Mouse (Mus musculus) liver, adult 2 months (tissue): Measurements from ENCODE around the gene Mrgpra2b. TPM values are rescaled to one million over a fixed set of nuclear protein-coding genes. Genes with fewer than 3 reads are reported as not detected.
"Not testable (repeated sequence)": the region's sequence is repeated elsewhere in the genome, so short reads cannot be mapped to it uniquely, and the experiment has no call there.

Experiments used
- DNase-seq: peaks from one replicate; pipeline ENCODE4 v3.0.0-alpha.2; 2011; ENCODE audit warnings: low read depth, low spot score; ENCODE audit errors: extremely low read depth
- H3K27ac ChIP-seq: fragments of 200-500 bp; replicated peaks from 2 replicates; pipeline ENCODE4 v1.5.1; 2012; ENCODE audit warnings: low read depth, mild to moderate bottlenecking, control low read depth, inconsistent platforms, low read length; ENCODE audit not compliant: insufficient read depth
- H3K27me3 ChIP-seq: fragments of 200-500 bp; 2 replicates; pipeline ENCODE4 v1.6.1; 2012; ENCODE audit warnings: mild to moderate bottlenecking, moderate library complexity, low read length, inconsistent platforms; ENCODE audit not compliant: control insufficient read depth, insufficient read depth
- H3K36me3 ChIP-seq: fragments of 200-500 bp; 2 replicates; pipeline ENCODE4 v1.6.1; 2012; ENCODE audit warnings: low read length, inconsistent platforms; ENCODE audit not compliant: control insufficient read depth, insufficient read depth
- H3K4me1 ChIP-seq: fragments of 200-500 bp; 2 replicates; pipeline ENCODE4 v1.6.1; 2011; ENCODE audit warnings: low read length; ENCODE audit not compliant: control insufficient read depth, insufficient read depth
- H3K4me3 ChIP-seq: fragments of 200-500 bp; 2 replicates; pipeline ENCODE4 v1.5.1; 2011; ENCODE audit warnings: low read depth, mild to moderate bottlenecking, control low read depth, low read length, moderate library complexity; ENCODE audit not compliant: insufficient read depth
- H3K79me2 ChIP-seq: fragments of 200-500 bp; 2 replicates; pipeline ENCODE4 v1.6.1; 2012; ENCODE audit warnings: inconsistent platforms, mild to moderate bottlenecking, low read length, moderate library complexity; ENCODE audit not compliant: control insufficient read depth, insufficient read depth
- H3K9ac ChIP-seq: fragments of 200-500 bp; 2 replicates; pipeline ENCODE4 v1.6.1; 2012; ENCODE audit warnings: low read depth, mild to moderate bottlenecking, control low read depth, inconsistent platforms, low read length
- CTCF ChIP-seq: fragments of 200-500 bp; IDR thresholded peaks from 2 replicates; pipeline ENCODE4 v1.5.1; 2011; ENCODE audit warnings: low read depth, low read length, control low read depth
- POLR2A ChIP-seq: fragments of 200-500 bp; IDR thresholded peaks from 2 replicates; pipeline ENCODE4 v1.6.1; 2011; ENCODE audit warnings: low read length, control low read depth; ENCODE audit not compliant: insufficient read depth; ENCODE audit errors: extremely low read depth
- WGBS: fragments of 180-500 bp; shearing (Covaris S2); methylation state at CpG from one replicate; pipeline ENCODE4 v1.1.7; 2018; 5-methylcytosine and 5-hydroxymethylcytosine counted together
- polyA plus RNA-seq: library from polyadenylated mRNA; depleted of rRNA; stranded (reverse); fragments of >200 nt; gene quantifications from 2 replicates; pipeline ENCODE4 v1.2.3, GENCODE M21; 2012; rRNA removed
- total RNA-seq: library from RNA; depleted of rRNA; stranded (reverse); fragments of >200 nt; gene quantifications from 2 replicates; pipeline ENCODE4 v1.2.3, GENCODE M21; 2014; rRNA removed

Gene Mrgpra2b
- not detected in 2 replicates for total RNA-seq
- polyA plus RNA-seq, result not detected in 2 replicates

GRCm38 (mm10) chr7:47528762-47529161 lies at the start of gene Mrgpra2b:
Gene Mrgpra2b (minus strand): TSS chr7:47528862.
- TF ChIP-seq POLR2A (no peak), CTCF (no peak)
- DNase-seq, result no peak
- Histone ChIP-seq H3K4me3 (no peak within 1 kb of the TSS), H3K4me1 (no peaks in the 10 kb centered on the region), H3K9ac (no peak within 1 kb of the TSS), H3K27me3 (no peaks in the 10 kb centered on the region), H3K27ac (no peak within 1 kb of the TSS), H3K36me3 (no peaks in the 10 kb centered on the region), H3K79me2 (no peaks in the 10 kb centered on the region)

- TF ChIP-seq POLR2A, result no peak
- no peak for TF ChIP-seq CTCF
- Histone ChIP-seq H3K9ac (no peak overlapping the region), H3K4me1 (no peaks in the 10 kb centered on the region), H3K27ac (no peak overlapping the region), H3K79me2 (no peaks in the 10 kb centered on the region), H3K36me3 (no peaks in the 10 kb centered on the region), H3K4me3 (no peak overlapping the region), H3K27me3 (no peaks in the 10 kb centered on the region)
- no peak for DNase-seq
- 55% methylated on average over 1 of the region's 1 CpGs for WGBS
Measured at GRCm38 (mm10) chr7:47516379-47516778, 12.3 kb downstream of the Mrgpra2b start.

- 68% methylated on average over 2 of the region's 2 CpGs for WGBS
- TF ChIP-seq CTCF, result no peak
- TF ChIP-seq POLR2A, result no peak
- no peak overlapping the region for H3K4me3 ChIP-seq
- no peaks in the 10 kb centered on the region for H3K36me3 ChIP-seq
- H3K4me1 ChIP-seq, result no peaks in the 10 kb centered on the region
- no peak for DNase-seq
- H3K9ac ChIP-seq, result no peak overlapping the region
- no peaks in the 10 kb centered on the region for H3K79me2 ChIP-seq
- H3K27me3 ChIP-seq, result no peaks in the 10 kb centered on the region
- no peak overlapping the region for H3K27ac ChIP-seq
Measured at GRCm38 (mm10) chr7:47515050-47515449, 13.6 kb downstream of the Mrgpra2b start.

GRCm38 (mm10) chr7:47502953-47503352 lies 25.7 kb downstream of the Mrgpra2b start:
- 72% methylated on average over 4 of the region's 4 CpGs for WGBS
- Histone ChIP-seq H3K4me3 (no peak overlapping the region), H3K4me1 (no peaks in the 10 kb centered on the region), H3K36me3 (no peaks in the 10 kb centered on the region), H3K79me2 (no peaks in the 10 kb centered on the region), H3K9ac (no peak overlapping the region), H3K27ac (no peak overlapping the region), H3K27me3 (no peaks in the 10 kb centered on the region)
- no peak for DNase-seq
- TF ChIP-seq CTCF (no peak), POLR2A (no peak)

GRCm38 (mm10) chr7:47491266-47491665 lies 37.4 kb downstream of the Mrgpra2b start:
- H3K4me3 ChIP-seq, H3K79me2 ChIP-seq, H3K4me1 ChIP-seq, H3K27ac ChIP-seq, H3K27me3 ChIP-seq, H3K9ac ChIP-seq, H3K36me3 ChIP-seq, DNase-seq: not testable (repeated sequence)

- H3K79me2 ChIP-seq, H3K9ac ChIP-seq, H3K27ac ChIP-seq, H3K36me3 ChIP-seq, H3K4me3 ChIP-seq, DNase-seq, H3K27me3 ChIP-seq, H3K4me1 ChIP-seq: not testable (repeated sequence)
- whole genome bisulfite sequencing, result no CpG with 5 or more reads among the region's 1 CpGs
Measured at GRCm38 (mm10) chr7:47489438-47489837, 39.2 kb downstream of the Mrgpra2b start.

GRCm38 (mm10) chr7:47483181-47483580 lies 45.5 kb downstream of the Mrgpra2b start:
- not testable (repeated sequence) for DNase-seq, H3K4me3 ChIP-seq, H3K27me3 ChIP-seq

GRCm38 (mm10) chr7:47473904-47474303 lies 54.8 kb downstream of the Mrgpra2b start:
- not testable (repeated sequence) for H3K79me2 ChIP-seq, DNase-seq, H3K27me3 ChIP-seq, H3K9ac ChIP-seq, H3K27ac ChIP-seq, H3K4me1 ChIP-seq, H3K36me3 ChIP-seq, H3K4me3 ChIP-seq
- 31% methylated on average over 2 of the region's 3 CpGs for WGBS

More at GRCm38 (mm10) chr7:47483181-47483580, 45.5 kb downstream of the Mrgpra2b start:
- not testable (repeated sequence) for H3K4me1 ChIP-seq, H3K27ac ChIP-seq, H3K9ac ChIP-seq, H3K36me3 ChIP-seq, H3K79me2 ChIP-seq

GRCm38 (mm10) chr7:47465278-47465981 lies 63.2 kb downstream of the Mrgpra2b start:
- not testable (repeated sequence) for H3K9ac ChIP-seq, H3K4me3 ChIP-seq, H3K4me1 ChIP-seq, H3K36me3 ChIP-seq, H3K27me3 ChIP-seq, H3K79me2 ChIP-seq, H3K27ac ChIP-seq, DNase-seq
